Mouse (Mus musculus) kidney, adult 2 months (tissue): ENCODE measurements at regions not wholly inside any gene's neighbourhood (a gene's known extent, or its start where the extent isn't known, plus 50 kb on each side); places are given as distances from the start of the nearest gene placed in this dataset.

ENCODE experiments used
- DNase-seq: peaks from one replicate; pipeline ENCODE4 v3.0.0; 2021
- H3K27ac ChIP-seq: fragments of 200-500 bp; 2 replicates; pipeline ENCODE4 v1.5.1; 2012; ENCODE audit warnings: low read depth, low read length, control low read depth, inconsistent platforms; ENCODE audit not compliant: insufficient read depth
- H3K27me3 ChIP-seq: fragments of 200-500 bp; replicated peaks from 2 replicates; pipeline ENCODE4 v1.6.1; 2012; ENCODE audit warnings: mild to moderate bottlenecking, moderate library complexity, low read length, inconsistent platforms; ENCODE audit not compliant: control insufficient read depth, insufficient read depth
- H3K36me3 ChIP-seq: fragments of 200-500 bp; 2 replicates; pipeline ENCODE4 v1.6.1; 2012; ENCODE audit warnings: mild to moderate bottlenecking, moderate library complexity, low read length, inconsistent platforms; ENCODE audit not compliant: control insufficient read depth, insufficient read depth
- H3K4me1 ChIP-seq: fragments of 200-500 bp; 2 replicates; pipeline ENCODE4 v1.6.1; 2011; ENCODE audit warnings: low read length; ENCODE audit not compliant: control insufficient read depth, insufficient read depth
- H3K4me3 ChIP-seq: fragments of 200-500 bp; 2 replicates; pipeline ENCODE4 v1.5.1; 2011; ENCODE audit warnings: mild to moderate bottlenecking, low read depth, low read length, control low read depth; ENCODE audit not compliant: insufficient read depth
- CTCF ChIP-seq: fragments of 200-500 bp; conservative IDR thresholded peaks from 2 replicates; pipeline ENCODE4 v1.5.1; 2011; ENCODE audit warnings: low read depth, mild to moderate bottlenecking, control low read depth, low read length, moderate library complexity, mixed read lengths; ENCODE audit not compliant: insufficient read depth, insufficient read length
- POLR2A ChIP-seq: fragments of 200-500 bp; IDR thresholded peaks from one replicate; pipeline ENCODE4 v1.6.1; 2011; ENCODE audit warnings: low read depth, low read length, control low read depth
- WGBS: fragments of 180-500 bp; shearing (Covaris S2); methylation state at CpG from one replicate; pipeline ENCODE4 v1.1.7; 2018; 5-methylcytosine and 5-hydroxymethylcytosine counted together

GRCm38 (mm10) chr2:101364256-101364655 lies 260.3 kb upstream of the Rag2 start:
- H3K4me3 ChIP-seq = no peak overlapping the region
- no peaks in the 10 kb centered on the region for H3K27me3 ChIP-seq
- TF ChIP-seq POLR2A (no peak), CTCF (no peak)
- no peaks in the 10 kb centered on the region for H3K36me3 ChIP-seq
- H3K4me1 ChIP-seq = no peaks in the 10 kb centered on the region
- H3K27ac ChIP-seq = no peak overlapping the region
- 55% methylated on average over 3 of the region's 3 CpGs for WGBS
- DNase-seq = no peak

GRCm38 (mm10) chr2:101368278-101368677 lies 256.2 kb upstream of the Rag2 start:
- Histone ChIP-seq H3K4me3 (no peak overlapping the region), H3K4me1 (no peaks in the 10 kb centered on the region), H3K36me3 (no peaks in the 10 kb centered on the region), H3K27me3 (no peaks in the 10 kb centered on the region), H3K27ac (no peak overlapping the region)
- 72% methylated on average over 4 of the region's 4 CpGs for WGBS
- DNase-seq = peak; percentile 3
- no peak for TF ChIP-seq CTCF

GRCm38 (mm10) chr2:101370991-101371736 lies 253.4 kb upstream of the Rag2 start:
- H3K27ac ChIP-seq = no peak overlapping the region
- DNase-seq = no peak
- WGBS = 83% methylated on average over 6 of the region's 6 CpGs

GRCm38 (mm10) chr2:101371834-101372493 lies 252.6 kb upstream of the Rag2 start:
- Histone ChIP-seq H3K4me1 (no peaks in the 10 kb centered on the region), H3K36me3 (no peaks in the 10 kb centered on the region), H3K4me3 (no peak overlapping the region), H3K27me3 (no peaks in the 10 kb centered on the region), H3K27ac (no peak overlapping the region)
- peak; percentile 15 for DNase-seq
- WGBS = 59% methylated on average over 7 of the region's 7 CpGs
- no peak for TF ChIP-seq CTCF
- no peak for TF ChIP-seq POLR2A

More at GRCm38 (mm10) chr2:101370991-101371736, 253.4 kb upstream of the Rag2 start:
- Histone ChIP-seq H3K4me3 (no peak overlapping the region), H3K27me3 (no peaks in the 10 kb centered on the region), H3K4me1 (no peaks in the 10 kb centered on the region), H3K36me3 (no peaks in the 10 kb centered on the region)
- TF ChIP-seq POLR2A (no peak), CTCF (no peak)

GRCm38 (mm10) chr2:101380595-101380994 lies 243.9 kb upstream of the Rag2 start:
- no peaks in the 10 kb centered on the region for H3K4me1 ChIP-seq
- no peak for DNase-seq
- no peak overlapping the region for H3K4me3 ChIP-seq
- H3K27me3 ChIP-seq = no peaks in the 10 kb centered on the region
- TF ChIP-seq CTCF (no peak), POLR2A (no peak)
- no peak overlapping the region for H3K27ac ChIP-seq
- 74% methylated on average over 6 of the region's 6 CpGs for WGBS
- H3K36me3 ChIP-seq = no peaks in the 10 kb centered on the region

- DNase-seq = no peak
- Histone ChIP-seq H3K27ac (no peak overlapping the region), H3K4me3 (no peak overlapping the region), H3K36me3 (no peaks in the 10 kb centered on the region), H3K4me1 (no peaks in the 10 kb centered on the region), H3K27me3 (no peaks in the 10 kb centered on the region)
- 86% methylated on average over 1 of the region's 1 CpGs for WGBS
- TF ChIP-seq CTCF = no peak
- TF ChIP-seq POLR2A = no peak
Measured at GRCm38 (mm10) chr2:101415002-101415401, 209.5 kb upstream of the Rag2 start.

- no peaks in the 10 kb centered on the region for H3K4me1 ChIP-seq
- no peaks in the 10 kb centered on the region for H3K36me3 ChIP-seq
- DNase-seq = no peak
- 46% methylated on average over 3 of the region's 3 CpGs for WGBS
- H3K4me3 ChIP-seq = no peak overlapping the region
- TF ChIP-seq CTCF (no peak), POLR2A (no peak)
- no peak overlapping the region for H3K27ac ChIP-seq
- no peaks in the 10 kb centered on the region for H3K27me3 ChIP-seq
Measured at GRCm38 (mm10) chr2:101416702-101417101, 207.8 kb upstream of the Rag2 start.
